Comparison of ENCODE assay signal across 18 mouse cellular contexts in genomic region chr10:116649287-116649686, GRCm38 (mm10).
"Had no signal": no experiment of that assay in that cellular context is flagged by ENCODE, and none has a peak within 500 bp of the region (broad histone marks: within the 10 kb centered on the region; RNA-seq: fewer than 3 reads in every experiment).

No protein-coding gene starts in this region.

- H3K9ac ChIP-seq: liver, embryonic 13.5 days had no signal

- ATAC-seq: inflammation-experienced regulatory T-cells, adult 6 months had no signal

- H3K9me3 ChIP-seq: liver, embryonic 13.5 days had no signal

- H3K27ac ChIP-seq: layer of hippocampus, adult 2 months; liver, embryonic 13.5 days had no signal

- H3K27me3 ChIP-seq: liver, embryonic 13.5 days had no signal

- DNase-seq: kidney, adult 18-20 months; kidney, adult 9 months; kidney, postnatal 14 days; kidney, postnatal 4 days; layer of hippocampus, adult 9-11 months; liver, embryonic 13.5 days; lung, adult 2 months; lung, postnatal 14 days; lung, postnatal 4 days; midbrain, embryonic 14.5 days; right cerebral cortex, adult 18-20 months; right cerebral cortex, postnatal 14 days; right cerebral cortex, postnatal 4 days; thymus, adult 2 months; thymus, postnatal 25 days had no signal

- H3K4me2 ChIP-seq: liver, embryonic 13.5 days; midbrain, embryonic 11.5 days had no signal

- H3K4me3 ChIP-seq: layer of hippocampus, adult 2 months; liver, embryonic 13.5 days had no signal

- H3K36me3 ChIP-seq: liver, embryonic 13.5 days had no signal

- H3K4me1 ChIP-seq: liver, embryonic 13.5 days had no signal
